Mouse (Mus musculus): Measurements from ENCODE around the gene Shroom3. TPM values are rescaled to one million over a fixed set of nuclear protein-coding genes. Genes with fewer than 3 reads are reported as not detected.

The Shroom3 gene
- polyA plus RNA-seq, 1 experiment: 4.4 TPM

GRCm38 (mm10) chr5:92778395-92778794 lies 95.2 kb downstream of the Shroom3 start:
- H3K4me3 ChIP-seq (replicated peaks; ENCODE audit: insufficient read depth, low read depth, low read length): no peak overlapping the region
- no peak for DNase-seq
- 74% methylated on average over 8 of the region's 8 CpGs for WGBS
- no peak overlapping the region for H3K27ac ChIP-seq (ENCODE audit: insufficient read depth, low read length)
- TF ChIP-seq POLR2A (IDR thresholded peaks at IDR 0.05; ENCODE audit: borderline replicate concordance, insufficient read depth, low read length) (no peak), CTCF (IDR thresholded peaks at IDR 0.05; ENCODE audit: borderline replicate concordance, insufficient read depth, low read depth, low read length) (no peak)
- H3K27me3 ChIP-seq (ENCODE audit: control insufficient read depth, insufficient read depth, low read length): no peaks in the 10 kb centered on the region
- no peaks in the 10 kb centered on the region; the same call in 1 of the 2 replicates for H3K4me1 ChIP-seq (ENCODE audit: control insufficient read depth, insufficient read depth, low read length)

- no peaks in the 10 kb centered on the region; the same call in 1 of the 2 replicates for H3K4me1 ChIP-seq (ENCODE audit: control insufficient read depth, insufficient read depth, low read length)
- TF ChIP-seq CTCF (IDR thresholded peaks at IDR 0.05; ENCODE audit: borderline replicate concordance, insufficient read depth, low read depth, low read length) (no peak), POLR2A (IDR thresholded peaks at IDR 0.05; ENCODE audit: borderline replicate concordance, insufficient read depth, low read length) (no peak)
- no peak for DNase-seq
- H3K27me3 ChIP-seq (ENCODE audit: control insufficient read depth, insufficient read depth, low read length): no peaks in the 10 kb centered on the region
- H3K4me3 ChIP-seq (replicated peaks; ENCODE audit: insufficient read depth, low read depth, low read length): no peak overlapping the region
- H3K27ac ChIP-seq (ENCODE audit: insufficient read depth, low read length): no peak overlapping the region
Observed at GRCm38 (mm10) chr5:92781082-92781481, 97.8 kb downstream of the Shroom3 start.

GRCm38 (mm10) chr5:92784037-92784860 lies 101.0 kb downstream of the Shroom3 start:
- 51% methylated on average over 6 of the region's 6 CpGs for WGBS
- no peak for DNase-seq
- H3K27ac ChIP-seq (ENCODE audit: insufficient read depth, low read length): no peak overlapping the region
- no peak overlapping the region for H3K4me3 ChIP-seq (replicated peaks; ENCODE audit: insufficient read depth, low read depth, low read length)
- no peaks in the 10 kb centered on the region; the same call in 1 of the 2 replicates for H3K27me3 ChIP-seq (ENCODE audit: control insufficient read depth, insufficient read depth, low read length)
- no peaks in the 10 kb centered on the region; the same call in 1 of the 2 replicates for H3K4me1 ChIP-seq (ENCODE audit: control insufficient read depth, insufficient read depth, low read length)
- TF ChIP-seq POLR2A (IDR thresholded peaks at IDR 0.05; ENCODE audit: borderline replicate concordance, insufficient read depth, low read length): no peak
- no peak for TF ChIP-seq CTCF (IDR thresholded peaks at IDR 0.05; ENCODE audit: borderline replicate concordance, insufficient read depth, low read depth, low read length)

- H3K27me3 ChIP-seq (ENCODE audit: control insufficient read depth, insufficient read depth, low read length): no peaks in the 10 kb centered on the region; the same call in 1 of the 2 replicates
- no peak overlapping the region for H3K4me3 ChIP-seq (replicated peaks; ENCODE audit: insufficient read depth, low read depth, low read length)
- no peak for DNase-seq
- H3K27ac ChIP-seq (ENCODE audit: insufficient read depth, low read length): no peak overlapping the region
- H3K4me1 ChIP-seq (ENCODE audit: control insufficient read depth, insufficient read depth, low read length): no peaks in the 10 kb centered on the region
- TF ChIP-seq CTCF (IDR thresholded peaks at IDR 0.05; ENCODE audit: borderline replicate concordance, insufficient read depth, low read depth, low read length) (no peak), POLR2A (IDR thresholded peaks at IDR 0.05; ENCODE audit: borderline replicate concordance, insufficient read depth, low read length) (no peak)
- WGBS: 90% methylated on average over 11 of the region's 11 CpGs
Observed at GRCm38 (mm10) chr5:92785870-92786436, 102.7 kb downstream of the Shroom3 start.

- 37% methylated on average over 8 of the region's 8 CpGs for WGBS
- DNase-seq: no peak
- no peak overlapping the region for H3K4me3 ChIP-seq (replicated peaks; ENCODE audit: insufficient read depth, low read depth, low read length)
- H3K27me3 ChIP-seq (ENCODE audit: control insufficient read depth, insufficient read depth, low read length): no peaks in the 10 kb centered on the region; the same call in 1 of the 2 replicates
- H3K4me1 ChIP-seq (ENCODE audit: control insufficient read depth, insufficient read depth, low read length): no peaks in the 10 kb centered on the region
- H3K27ac ChIP-seq (ENCODE audit: insufficient read depth, low read length): no peak overlapping the region
- TF ChIP-seq CTCF (IDR thresholded peaks at IDR 0.05; ENCODE audit: borderline replicate concordance, insufficient read depth, low read depth, low read length): no peak
- TF ChIP-seq POLR2A (IDR thresholded peaks at IDR 0.05; ENCODE audit: borderline replicate concordance, insufficient read depth, low read length): no peak
Observed at GRCm38 (mm10) chr5:92788990-92789389, 105.8 kb downstream of the Shroom3 start.

- 31% methylated on average over 11 of the region's 11 CpGs for WGBS
- DNase-seq: peak; percentile 11 to 12
- H3K27ac ChIP-seq (ENCODE audit: insufficient read depth, low read length): no peak overlapping the region
- peaks cover 5% of the 10 kb centered on the region; the same call in 1 of the 2 replicates for H3K4me1 ChIP-seq (ENCODE audit: control insufficient read depth, insufficient read depth, low read length)
- no peaks in the 10 kb centered on the region for H3K27me3 ChIP-seq (ENCODE audit: control insufficient read depth, insufficient read depth, low read length)
- H3K4me3 ChIP-seq (replicated peaks; ENCODE audit: insufficient read depth, low read depth, low read length): no peak overlapping the region
- no peak for TF ChIP-seq POLR2A (IDR thresholded peaks at IDR 0.05; ENCODE audit: borderline replicate concordance, insufficient read depth, low read length)
- TF ChIP-seq CTCF (IDR thresholded peaks at IDR 0.05; ENCODE audit: borderline replicate concordance, insufficient read depth, low read depth, low read length): no peak
Observed at GRCm38 (mm10) chr5:92796089-92796990, 113.1 kb downstream of the Shroom3 start.

GRCm38 (mm10) chr5:92797981-92798380 lies 114.7 kb downstream of the Shroom3 start:
- DNase-seq: no peak
- no peak overlapping the region for H3K4me3 ChIP-seq (replicated peaks; ENCODE audit: insufficient read depth, low read depth, low read length)
- peaks cover 5% of the 10 kb centered on the region; the same call in 1 of the 2 replicates for H3K4me1 ChIP-seq (ENCODE audit: control insufficient read depth, insufficient read depth, low read length)
- TF ChIP-seq POLR2A (IDR thresholded peaks at IDR 0.05; ENCODE audit: borderline replicate concordance, insufficient read depth, low read length) (no peak), CTCF (IDR thresholded peaks at IDR 0.05; ENCODE audit: borderline replicate concordance, insufficient read depth, low read depth, low read length) (no peak)
- H3K27me3 ChIP-seq (ENCODE audit: control insufficient read depth, insufficient read depth, low read length): no peaks in the 10 kb centered on the region
- no peak overlapping the region for H3K27ac ChIP-seq (ENCODE audit: insufficient read depth, low read length)
- WGBS: 89% methylated on average over 3 of the region's 3 CpGs

Data from cerebellum, adult 2 months (tissue).